Mouse (Mus musculus) liver (tissue): ENCODE measurements around the gene Tigd3.

Experiments
- DNase-seq: peaks from one replicate; pipeline ENCODE4 v3.0.0-alpha.2; 2020; ENCODE audit warnings: mixed read lengths

Tigd3 gene

DNA sequence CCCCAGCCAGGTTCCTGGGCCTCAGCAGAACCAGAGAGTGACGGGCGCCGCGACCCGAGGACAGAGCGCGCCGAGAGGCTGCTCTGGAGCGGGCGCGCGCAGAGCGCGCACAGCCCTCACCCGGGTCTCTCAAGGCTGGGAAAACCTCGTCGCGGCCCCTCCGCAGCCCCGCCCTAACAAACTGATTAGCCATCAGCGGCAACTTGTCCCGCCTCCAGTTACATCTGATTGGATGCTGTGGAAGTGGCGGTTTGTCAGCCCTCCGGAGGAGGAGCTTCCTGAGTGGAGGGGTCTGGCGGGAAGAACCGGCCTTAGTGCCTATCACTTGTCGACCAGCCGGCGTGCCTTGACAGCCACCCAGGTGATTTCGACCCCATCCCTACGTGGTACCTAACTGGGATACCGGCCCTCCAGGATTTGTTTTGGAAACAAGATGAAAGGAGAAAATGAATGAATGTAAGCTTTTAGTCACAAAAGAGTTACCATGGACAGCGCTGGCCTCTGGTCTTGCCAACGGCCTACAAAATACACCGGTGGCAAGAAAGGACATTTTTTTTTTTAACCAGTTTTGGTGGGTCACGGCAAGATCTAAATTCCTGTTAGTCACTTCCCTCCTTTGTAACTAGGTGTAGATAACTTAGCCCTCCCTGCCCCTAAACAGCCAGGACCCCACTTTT lies at the start of gene Tigd3:
Gene Tigd3, minus strand, starts transcription at position 148 of the 677 bp plus-strand sequence.
- peak; percentile 95 for DNase-seq

DNA sequence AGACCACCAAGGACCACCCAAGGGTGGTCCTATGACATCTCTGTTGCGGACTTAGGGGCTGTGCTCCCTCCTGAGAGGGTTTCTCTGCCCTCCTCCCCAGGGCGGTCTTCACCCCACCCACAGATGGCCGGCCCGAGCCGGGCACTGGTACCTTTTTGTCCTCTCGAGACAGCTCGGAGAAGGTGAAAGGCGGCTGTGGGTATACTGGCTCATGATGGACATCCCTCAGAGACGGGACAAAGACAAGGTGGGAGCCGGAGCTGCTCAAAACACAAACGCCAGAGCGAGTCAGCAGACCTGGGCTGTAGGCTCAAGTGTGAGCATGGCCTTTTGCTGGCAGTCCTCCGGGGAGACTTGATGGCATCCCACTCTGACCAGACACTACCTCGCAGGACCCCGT lies 49.5 kb upstream of the Tigd3 start:
- no peak for DNase-seq

DNA sequence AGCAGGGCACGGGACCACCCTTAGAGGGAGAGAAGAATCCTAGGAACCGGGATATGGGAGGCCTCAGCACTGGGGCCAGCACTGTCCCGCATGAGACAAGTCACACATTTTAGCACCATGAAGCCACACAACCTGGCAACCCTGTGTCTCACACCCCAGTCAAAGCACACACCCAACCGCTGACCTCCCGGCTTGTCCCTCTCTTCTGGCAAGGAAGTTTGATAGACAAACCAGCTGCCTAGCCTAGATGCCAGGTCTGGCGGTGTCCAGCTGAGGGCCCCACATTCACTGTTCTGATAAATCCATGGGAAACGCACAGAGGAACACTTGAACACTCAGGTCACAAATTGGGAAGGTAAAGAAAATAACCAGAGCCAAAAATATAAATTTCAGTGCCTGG lies 48.6 kb upstream of the Tigd3 start:
- no peak for DNase-seq

DNA sequence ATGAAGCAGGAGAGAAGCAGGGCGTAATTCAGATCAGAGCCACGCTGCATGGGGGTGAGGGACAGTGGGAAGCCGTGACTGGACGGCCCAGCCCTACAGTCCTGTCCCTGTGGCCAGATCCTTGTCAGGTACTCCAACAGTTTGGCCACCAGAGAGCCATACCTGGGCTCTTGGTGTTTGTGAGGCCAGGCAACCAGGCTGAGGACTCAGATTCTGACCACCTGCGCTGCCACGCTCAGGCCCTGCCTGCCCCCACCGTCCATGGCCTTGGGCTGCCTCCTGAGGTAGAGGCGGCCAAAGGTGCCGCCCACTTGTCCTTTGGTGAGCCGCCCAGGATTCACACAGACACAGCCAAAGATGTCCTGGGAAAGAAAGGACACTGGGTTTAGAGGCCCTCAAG lies 46.7 kb upstream of the Tigd3 start:
- DNase-seq = no peak

DNA sequence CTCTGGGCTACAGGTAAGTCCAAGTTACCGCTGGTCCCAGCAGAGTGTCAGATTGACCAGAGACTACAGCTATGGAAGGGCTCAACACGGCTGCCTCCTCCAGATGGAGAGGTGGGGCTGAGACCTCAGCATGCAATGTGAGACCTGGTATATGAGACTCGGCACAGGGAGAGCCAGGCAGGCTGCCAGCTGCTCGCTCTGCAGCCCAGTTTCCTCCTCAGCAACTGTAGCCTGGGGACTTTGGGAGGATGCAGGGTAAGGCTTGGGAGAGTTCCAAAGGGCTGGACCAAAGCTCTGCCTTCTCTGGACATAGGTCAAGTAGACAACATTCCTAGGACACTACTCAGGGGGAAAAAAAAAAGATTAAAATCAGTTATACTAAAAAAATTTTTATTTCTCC lies 46.2 kb upstream of the Tigd3 start:
- DNase-seq = no peak

DNA sequence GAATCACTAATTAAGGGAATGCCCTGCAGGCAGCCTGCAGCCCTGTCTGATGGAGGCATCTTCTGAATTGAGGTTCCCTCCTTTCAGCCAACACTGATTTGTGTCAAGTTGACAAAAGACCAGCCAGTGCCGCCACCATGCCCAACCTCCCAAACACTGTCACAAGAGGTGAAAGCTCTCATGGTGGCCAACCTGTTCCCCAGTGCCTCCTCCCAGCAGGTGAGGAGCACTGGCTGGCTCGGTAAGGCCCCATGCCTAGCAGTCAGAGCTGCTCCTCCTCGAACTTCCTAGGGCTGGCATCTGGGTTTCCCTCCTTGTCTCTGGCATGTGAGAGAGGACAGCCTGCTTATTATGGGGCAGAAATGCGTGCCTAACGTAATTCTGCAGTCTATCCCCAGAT lies 45.8 kb upstream of the Tigd3 start:
- DNase-seq = no peak

DNA sequence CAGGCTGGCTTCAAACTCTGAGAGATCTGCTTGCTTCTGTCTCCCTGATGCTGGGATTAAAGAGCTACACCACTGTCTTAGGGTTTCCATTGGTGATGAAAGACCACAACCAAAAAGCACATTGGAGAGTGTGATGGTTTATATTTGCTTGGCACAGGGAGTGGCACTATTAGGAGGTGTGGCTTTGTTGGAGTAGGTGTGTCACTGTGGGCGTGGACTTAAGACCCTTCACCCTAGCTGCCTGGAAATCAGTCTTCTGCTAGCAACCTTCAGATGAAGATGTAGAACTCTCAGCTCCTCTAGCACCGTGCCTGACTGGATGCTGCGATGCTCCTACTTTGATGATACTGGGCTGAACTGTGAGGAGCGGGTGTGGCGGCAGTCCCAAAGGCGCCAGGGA lies 44.6 kb upstream of the Tigd3 start:
- DNase-seq = no peak

DNA sequence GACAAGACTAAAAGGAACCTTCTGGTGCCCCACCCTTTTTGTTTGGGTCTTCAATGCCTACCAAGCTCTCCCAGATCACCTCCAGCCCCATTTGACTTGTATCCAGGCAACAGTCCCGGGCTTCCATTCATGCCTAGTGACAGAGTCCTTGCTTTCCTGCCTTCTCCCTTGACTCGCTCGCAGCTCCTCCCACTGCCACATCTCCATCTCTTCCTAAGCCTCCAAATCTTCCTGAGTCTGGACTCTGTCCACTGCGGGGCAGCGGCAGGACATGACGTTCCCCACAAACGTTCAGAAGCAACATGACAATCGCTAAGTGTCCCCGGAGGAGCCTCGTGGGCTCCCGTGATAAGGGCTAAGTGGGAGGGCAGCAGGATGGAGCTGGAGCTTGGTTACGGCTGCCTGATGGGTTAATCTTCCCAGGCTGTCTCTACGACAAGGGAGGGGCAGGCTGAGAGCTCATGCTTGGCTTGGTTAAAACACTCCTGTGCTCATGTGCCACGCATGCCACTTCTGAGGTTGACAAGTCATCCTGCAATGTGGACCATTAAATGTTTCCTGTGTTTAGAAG lies 44.0 kb upstream of the Tigd3 start:
- peak; percentile 63 for DNase-seq

DNA sequence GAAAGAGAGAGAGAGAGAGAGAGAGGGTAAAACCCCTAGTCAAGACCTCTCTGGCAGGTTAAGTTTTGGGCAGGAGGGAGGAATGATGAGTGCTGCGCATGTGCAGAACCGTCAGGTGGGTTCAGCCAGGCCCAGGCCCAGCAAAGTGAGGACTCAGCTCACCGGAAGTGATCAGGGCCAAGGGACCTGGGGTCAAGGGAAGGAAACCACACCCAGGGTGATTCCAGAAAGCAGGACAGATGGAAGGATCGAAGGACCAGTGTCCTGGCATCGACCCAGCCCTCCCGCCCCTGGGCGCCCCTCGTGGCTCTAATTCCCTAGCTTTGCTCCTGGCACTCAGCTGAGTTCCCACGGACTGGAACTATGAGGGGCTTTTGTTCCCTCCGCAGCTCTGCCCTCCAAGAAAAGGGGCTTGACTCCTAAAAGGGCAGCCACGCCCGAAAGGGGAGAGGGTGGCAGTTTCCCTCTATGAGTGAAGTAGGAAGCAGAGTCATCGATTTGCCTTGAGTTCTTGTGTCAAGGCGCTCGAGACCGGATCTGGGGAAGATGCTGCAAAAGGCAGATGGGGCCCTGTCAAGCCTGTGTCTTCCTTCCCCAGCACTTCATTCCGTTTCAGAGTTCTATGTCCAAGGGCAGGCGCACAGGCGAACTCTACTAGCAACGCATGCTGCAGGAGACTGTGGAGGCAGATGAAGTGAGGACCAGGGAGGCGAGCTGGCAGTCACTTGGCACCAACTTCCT lies 43.3 kb upstream of the Tigd3 start:
- DNase-seq = no peak

DNA sequence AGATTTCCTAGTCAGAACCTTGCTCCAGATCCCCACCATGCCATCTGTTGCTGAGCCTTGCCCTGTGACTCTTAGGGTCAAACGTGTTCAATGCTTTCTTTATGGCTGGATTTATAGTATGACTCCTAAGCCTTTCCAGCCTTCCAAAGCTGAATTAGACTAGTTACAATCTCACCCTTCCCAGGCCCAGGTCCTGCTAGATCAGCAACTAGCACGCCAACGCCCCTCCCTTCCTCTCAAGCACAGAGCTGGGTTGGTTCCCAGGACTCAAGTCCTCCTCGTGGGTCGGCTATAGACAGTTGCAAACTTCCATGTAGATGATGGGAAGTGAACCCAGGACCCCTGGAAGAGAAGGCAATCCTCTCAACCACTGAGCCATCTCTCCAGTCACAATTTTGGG lies 41.7 kb upstream of the Tigd3 start:
- DNase-seq = no peak

DNA sequence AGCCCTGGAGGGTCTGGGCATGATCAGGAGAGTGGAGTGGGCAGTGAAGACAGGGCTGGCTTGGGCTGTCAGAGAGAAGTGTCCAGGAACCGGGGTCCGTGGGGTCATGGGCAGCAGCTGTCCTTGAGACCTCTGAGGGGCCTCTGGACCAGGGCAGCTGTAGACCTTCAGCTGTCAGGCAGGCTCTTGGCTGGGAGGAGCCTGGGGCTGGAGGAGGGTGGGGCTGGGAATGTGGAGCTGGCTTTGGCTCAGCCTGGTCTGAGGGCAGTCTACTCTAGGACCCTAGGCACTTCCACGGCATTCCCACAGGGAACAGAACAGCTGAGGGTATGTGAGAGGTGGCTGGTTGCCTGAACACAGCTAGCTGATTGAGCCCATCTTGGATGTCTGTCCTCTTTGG lies 41.3 kb upstream of the Tigd3 start:
- DNase-seq = no peak

DNA sequence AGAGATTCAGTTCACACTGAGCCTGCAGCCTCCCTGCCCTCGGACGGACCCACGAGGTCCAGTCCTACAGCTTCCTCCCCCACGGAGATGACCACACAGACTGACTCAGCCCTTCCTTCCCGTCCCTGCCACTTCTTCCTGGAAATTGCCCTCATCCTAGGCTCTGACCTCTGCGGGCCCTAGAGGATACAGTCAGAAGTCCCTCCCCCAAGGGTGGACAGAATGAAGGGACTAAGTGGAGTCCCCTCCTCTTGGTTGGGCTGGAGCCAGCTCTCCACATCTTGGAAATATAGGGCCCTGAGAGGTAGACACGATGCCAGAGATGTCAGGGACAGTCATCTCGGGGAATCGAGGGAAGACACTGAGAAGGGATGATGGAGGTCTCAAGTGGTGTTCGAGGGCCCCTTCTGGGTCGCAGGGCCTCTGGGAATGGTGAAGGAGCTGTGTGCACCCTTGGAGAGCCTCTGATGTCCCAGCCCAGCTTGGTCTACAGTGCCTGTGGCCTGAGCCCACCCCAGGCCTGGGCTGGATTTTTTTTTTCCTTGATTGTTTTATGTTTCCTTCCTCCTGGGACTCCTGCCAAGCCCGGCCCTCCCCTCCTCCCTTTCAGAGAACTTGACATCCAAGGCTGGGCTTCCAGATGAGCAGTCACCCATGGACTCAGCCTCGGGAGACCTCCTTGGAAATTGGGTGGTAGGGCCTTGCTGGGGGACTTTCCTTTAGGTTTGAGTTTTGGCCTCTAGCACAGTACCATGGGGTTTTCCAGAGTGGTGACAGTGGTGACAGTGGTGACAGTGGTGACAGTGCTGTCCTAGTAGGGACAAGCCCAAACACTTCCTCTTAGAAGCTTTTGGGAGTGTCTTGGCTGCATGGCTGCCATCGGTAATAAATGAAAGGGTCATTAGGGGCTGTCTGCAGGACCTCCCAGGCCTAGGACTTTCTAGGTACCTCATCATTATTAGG lies 36.0 kb upstream of the Tigd3 start:
- DNase-seq = no peak

DNA sequence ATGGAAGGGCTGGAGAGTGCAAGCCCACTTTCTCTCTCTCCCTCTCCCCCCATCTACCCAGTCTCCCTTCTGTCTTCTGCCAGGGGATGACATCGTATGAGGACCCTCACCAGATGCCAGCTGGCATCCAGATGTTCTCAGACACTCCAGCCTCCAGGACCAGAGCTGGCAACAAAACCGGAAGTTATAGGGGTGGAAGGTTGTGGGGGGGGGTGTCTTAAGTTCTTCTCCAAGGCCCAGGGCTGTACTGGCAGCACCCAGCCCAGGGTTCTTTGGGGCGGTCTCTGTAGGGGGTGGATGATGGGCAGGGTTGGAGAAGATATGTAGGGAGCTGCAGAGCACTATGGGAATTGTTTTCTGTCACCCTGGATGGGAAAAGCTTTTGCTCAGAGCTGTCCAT lies 34.6 kb upstream of the Tigd3 start:
- no peak for DNase-seq

DNA sequence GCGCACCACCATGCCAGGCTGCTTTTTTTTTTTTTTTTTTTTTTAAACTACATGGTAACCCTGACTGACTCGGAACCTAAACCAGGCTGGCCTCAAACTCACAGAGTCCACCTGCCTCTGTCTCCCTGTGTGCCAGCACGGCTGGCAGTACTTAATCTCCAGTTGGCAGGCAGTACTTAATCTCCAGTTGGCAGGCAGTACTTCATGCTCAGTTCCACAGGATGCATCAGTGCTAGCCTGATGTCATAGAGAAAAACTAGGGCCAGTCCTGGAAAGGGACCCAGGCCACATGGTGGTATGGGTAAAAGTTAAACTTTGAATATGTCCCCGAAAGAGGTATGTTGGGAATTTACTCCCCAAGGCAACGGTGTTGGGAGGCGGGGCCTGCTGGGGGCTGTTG lies 34.2 kb upstream of the Tigd3 start:
- no peak for DNase-seq

DNA sequence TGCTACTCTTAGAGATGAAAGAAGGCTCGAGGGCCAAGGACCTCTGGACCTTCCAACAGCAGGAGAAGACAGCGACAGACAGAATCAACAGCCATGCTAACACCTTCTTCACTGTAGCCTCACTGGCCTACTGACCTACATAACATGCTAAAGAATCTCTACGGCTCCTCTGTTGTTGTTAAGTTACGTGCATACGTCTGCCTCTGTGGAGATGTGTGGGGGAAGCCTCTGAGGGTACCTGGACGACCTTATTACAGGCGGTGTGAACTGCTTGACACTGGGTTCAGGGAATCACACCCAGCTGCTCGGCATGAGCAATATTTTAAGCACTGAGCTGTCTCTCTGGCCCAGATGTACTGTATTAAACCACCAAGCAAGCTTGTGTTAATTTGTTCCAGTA lies 33.6 kb upstream of the Tigd3 start:
- no peak for DNase-seq

DNA sequence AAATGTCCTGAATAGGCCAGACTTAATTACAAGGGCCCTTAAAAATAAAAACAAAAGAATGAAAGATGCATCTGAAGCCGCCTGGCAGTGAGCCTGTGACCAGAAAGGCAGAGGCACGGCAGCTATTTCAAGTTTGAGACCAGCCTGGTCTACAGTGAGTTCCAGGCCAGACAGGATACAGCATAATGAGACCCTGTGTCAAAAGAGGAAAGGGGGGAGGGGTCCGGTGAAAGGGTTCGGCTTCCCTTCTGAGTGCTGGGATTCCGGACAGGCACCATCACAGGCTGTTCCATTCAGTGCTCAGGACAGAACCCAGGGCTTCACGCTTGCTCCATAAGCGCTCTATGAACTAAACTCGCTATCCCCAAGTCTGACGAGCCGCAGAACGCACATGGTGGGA lies 33.1 kb upstream of the Tigd3 start:
- no peak for DNase-seq

DNA sequence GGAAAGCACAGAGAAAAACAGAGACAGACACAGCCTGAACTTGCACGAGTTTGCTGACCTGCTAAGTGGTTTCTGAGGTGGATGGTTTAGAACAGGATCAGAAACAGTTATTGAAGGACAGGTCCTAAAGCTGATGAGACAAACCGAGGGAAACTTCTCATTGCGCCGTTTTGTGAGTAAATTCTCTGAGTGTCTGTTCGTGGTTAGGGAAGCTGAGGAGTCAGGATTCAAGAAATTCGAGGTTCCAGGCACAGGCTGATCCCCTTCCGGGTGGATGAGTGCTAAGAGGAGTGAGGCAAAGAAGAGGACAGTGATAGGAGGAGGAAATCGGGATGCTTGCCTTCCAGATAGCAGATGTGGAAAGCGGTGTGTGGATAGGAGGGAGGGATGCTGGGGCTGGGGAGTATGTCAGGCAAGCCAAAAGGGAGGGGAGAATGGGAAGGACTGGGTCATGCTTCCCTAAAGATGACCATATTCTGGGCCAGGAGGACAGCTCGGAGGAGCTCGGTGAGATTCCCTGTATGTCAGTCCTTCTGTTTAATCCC lies 31.4 kb upstream of the Tigd3 start:
- DNase-seq = no peak

DNA sequence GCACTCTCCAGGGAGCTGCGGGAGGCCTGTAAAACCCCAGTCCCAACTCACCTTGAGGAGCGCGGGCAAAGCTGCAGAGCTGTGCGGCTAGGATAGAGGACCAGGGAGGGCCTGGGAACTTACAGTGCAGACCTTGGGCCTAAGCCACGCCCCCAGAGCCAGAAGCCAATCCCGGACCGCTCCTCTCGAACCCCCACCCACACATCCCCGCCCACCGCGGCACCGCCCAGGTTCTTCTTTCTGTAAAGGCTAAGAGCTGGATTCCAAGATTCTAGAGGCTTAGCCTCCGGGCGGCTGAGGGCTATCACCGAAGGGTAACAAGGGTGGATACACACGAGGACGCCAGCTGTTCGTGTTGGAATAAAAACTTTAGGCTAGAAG lies 30.8 kb upstream of the Tigd3 start, which contains the start of gene Cdc42ep2:
Gene Cdc42ep2, minus strand, starts transcription at position 104 of the 381 bp plus-strand sequence.
- peak; percentile 99 for DNase-seq

DNA sequence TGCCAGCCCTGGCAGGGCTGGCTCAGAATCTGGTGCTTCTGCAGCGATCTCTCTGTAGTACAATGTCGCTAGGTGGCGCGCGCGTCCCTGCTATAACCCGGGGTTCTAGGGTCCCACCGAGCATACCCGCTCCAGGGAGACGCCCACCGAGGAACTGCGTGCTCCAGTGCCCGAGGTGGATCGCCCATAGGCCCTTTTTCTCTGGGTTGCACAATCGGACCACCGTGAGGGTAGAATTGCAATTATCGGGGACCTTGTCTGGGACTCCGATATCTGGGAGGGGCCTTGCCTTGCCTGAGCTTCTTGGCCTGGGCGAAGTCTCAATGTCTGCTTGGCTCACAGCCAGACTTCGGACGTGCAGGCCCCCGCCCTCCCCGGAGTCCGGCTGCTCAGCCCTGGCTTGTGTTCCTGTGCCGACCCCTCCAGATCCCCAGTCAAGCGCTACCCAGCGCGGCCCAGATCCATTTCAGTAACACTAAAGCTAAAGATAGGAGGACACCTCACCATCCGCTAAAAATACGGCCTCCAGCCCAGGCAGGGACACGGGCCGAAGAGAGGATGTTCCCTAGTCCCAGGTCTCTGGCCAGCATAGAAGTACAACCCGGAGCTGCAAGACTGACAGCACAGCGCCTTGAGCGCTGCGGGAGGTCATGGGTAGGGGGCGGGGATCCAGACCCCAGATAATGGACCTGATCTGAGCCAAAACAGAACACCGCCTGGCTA lies 30.2 kb upstream of the Tigd3 start:
- peak; percentile 95 for DNase-seq

DNA sequence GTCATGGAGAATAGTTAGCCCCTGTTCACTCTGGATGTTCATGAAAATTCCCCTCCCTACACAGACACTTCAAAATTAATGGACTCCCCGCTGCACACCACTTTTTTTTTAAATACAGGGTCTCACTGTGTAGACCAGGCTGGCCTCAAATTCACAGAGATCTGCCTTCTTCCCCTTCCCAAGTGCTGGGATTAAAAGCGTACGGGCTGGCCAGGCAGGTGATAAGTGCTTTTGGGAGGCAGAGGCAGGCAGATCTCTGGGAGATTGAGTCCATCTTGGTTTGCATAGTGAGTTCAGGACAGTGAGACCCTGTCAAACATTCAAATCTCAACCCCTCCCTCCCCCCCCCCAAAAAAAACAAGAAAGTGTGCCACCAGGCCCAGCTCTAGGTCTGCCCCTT lies 29.0 kb upstream of the Tigd3 start:
- no peak for DNase-seq

DNA sequence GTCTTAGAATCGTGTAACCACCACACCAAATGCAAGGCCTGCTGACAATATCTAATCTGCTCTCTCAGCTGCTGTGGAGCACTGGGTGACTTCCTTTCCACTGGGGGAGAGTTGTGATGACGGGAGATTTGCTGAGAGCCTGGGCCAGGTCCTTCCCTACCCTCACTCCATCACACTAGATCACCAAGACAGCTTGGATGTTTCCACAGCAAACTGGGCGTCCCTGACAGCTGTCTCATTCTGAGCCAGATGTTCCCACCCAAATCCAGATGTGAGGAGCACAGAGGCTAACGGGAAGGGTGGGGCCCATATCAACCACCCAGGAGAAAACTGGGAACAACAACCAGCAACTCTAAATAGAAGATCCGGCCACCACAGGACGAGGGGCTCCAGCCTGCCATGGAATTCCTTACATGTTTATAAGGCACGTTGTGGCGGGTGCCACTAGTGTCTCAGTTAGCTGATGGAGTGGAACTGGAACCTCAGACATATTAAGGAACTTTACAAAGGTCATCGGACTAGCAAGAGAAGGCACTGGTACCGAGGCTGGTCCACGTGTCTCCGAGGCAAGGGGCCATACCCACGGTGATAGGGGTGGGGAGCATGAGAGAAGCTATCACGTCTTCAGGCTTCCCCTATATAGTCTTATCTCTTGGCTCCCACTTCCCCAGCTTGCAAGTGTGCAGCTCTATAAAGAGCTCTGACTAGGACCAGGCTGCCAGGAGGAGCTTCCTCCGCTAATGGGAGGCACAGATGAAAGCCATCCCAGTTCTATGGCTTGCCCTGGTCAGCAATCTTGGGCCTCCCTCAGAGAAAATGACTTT lies 28.4 kb upstream of the Tigd3 start:
- peak; percentile 78 for DNase-seq
